Mouse (Mus musculus): ENCODE measurements around the gene Rimkla.

The Rimkla gene

GRCm38 (mm10) chr4:119417270-119417669 is 75.2 kb downstream of the Rimkla start:
- DNase-seq: no peak

All from lung, adult 18-20 months (tissue).